9 mouse cellular contexts compared by ENCODE assay signal in the genomic region with DNA sequence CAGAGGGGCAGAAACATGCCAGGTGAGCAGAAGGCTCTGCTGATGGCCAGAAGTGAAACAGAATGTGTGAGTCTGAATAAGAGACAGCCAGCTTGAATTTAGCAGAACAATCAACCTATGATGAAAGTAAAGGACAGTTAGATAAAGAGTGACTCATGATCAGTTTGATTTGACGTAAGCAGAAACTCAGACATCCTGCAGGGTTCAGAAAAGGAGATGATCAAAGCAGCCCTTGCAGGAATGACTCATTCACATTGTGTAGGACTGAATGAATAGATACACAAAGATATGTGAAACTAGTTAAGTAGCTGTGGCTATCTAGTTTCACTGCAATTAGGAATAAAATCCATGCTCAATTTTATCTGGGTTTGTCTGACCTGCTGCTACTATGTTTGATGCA.
"Had no signal": no experiment of that assay in that cellular context is flagged by ENCODE, and none has a peak within 500 bp of the region (broad histone marks: within the 10 kb centered on the region; RNA-seq: fewer than 3 reads in every experiment).

No protein-coding gene starts in this region.

- DNase-seq: kidney, postnatal 10 days; lung, embryonic 14.5 days; lung, postnatal 10 days; lung, postnatal 4 days; right cerebral cortex, adult 18-20 months; right cerebral cortex, postnatal 25 days; thymus, postnatal 36 days had no signal

- ATAC-seq: liver, embryonic 12.5 days; midbrain, embryonic 16.5 days had no signal
